Mouse (Mus musculus): ENCODE results near the gene Tmem254b. TPM values are rescaled to one million over a fixed set of nuclear protein-coding genes. Genes with fewer than 3 reads are reported as not detected.

Tmem254b gene
- total RNA-seq, 2 experiments from 2014 or later: 0.48 to 2.3 TPM

Other genes with a start within 250 kb of the Tmem254b start
- not detected for gene Duxbl1, start 228.5 kb downstream of the Tmem254b start, total RNA-seq (2021)
- gene Gm9780, start 164.3 kb downstream of the Tmem254b start, total RNA-seq (2021): 10 to 100 TPM in 1 of 2 experiments, 1 to 10 TPM in 1; 7.0 to 16.5 TPM
- gene Tmem254c, start 139.7 kb downstream of the Tmem254b start, total RNA-seq (2021): 1 to 10 TPM in 1 of 2 experiments, under 1 TPM in 1; 0.36 to 2.7 TPM
- gene Cphx2, start 125.5 kb downstream of the Tmem254b start, total RNA-seq (2021): not detected
- gene Cphx3, start 124.7 kb downstream of the Tmem254b start, total RNA-seq (2021): not detected
- under 1 TPM in 1 of 2 experiments, not detected in 1; 0.14 TPM for gene Duxbl2, start 88.7 kb downstream of the Tmem254b start, total RNA-seq (2021)
- 10 to 100 TPM; 21.8 to 37.4 TPM for gene Plac9b, start 24.6 kb downstream of the Tmem254b start, total RNA-seq (2021)
- gene Duxbl3, start 50.9 kb upstream of the Tmem254b start, total RNA-seq (2021): not detected

Data from gastrocnemius, adult 2 months (tissue).